Comparison of ENCODE assay signal across 1 mouse cellular context in the genomic region with DNA sequence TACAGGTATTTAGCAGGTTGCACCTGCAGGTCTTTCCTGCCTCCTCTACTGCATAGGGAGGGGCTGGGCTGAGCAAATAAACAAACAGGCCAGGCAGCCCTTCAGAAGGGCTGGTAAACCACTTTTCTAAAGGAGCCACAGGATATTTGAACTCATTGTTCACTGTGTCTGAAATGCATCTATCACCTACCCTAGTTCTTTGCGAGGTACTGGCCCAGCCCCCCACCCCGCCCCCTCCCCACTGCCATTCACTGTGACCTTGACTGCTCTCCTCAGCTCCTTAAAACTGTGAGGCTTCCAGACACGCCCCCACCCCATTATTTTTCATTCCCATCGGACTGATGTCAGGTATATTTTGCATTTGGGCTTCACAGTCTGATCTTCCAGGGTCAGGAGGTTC.
TF ChIP-seq lines count a peak whose summit lies in the region.

No protein-coding gene starts in this region.

TF ChIP-seq in CH12.LX, 34 proteins besides CTCF, POLR2A, EP300 and RAD21 (continued from another document):
- no peak for TF ChIP-seq MAFK (IDR thresholded peaks at IDR 0.05; ENCODE audit: insufficient replicate concordance, low read length)
- TF ChIP-seq ELF1 (IDR thresholded peaks at IDR 0.05; ENCODE audit: low read depth, low read length): no peak
- no peak for TF ChIP-seq SIN3A (IDR thresholded peaks at IDR 0.05; ENCODE audit: low read length)
- no peak for TF ChIP-seq TBP (conservative IDR thresholded peaks at IDR 0.05; ENCODE audit: low read depth, low read length)
- TF ChIP-seq JUN (IDR thresholded peaks at IDR 0.05; ENCODE audit: insufficient read depth, low read depth, low read length): no peak
- TF ChIP-seq POLR2AphosphoS2 (IDR thresholded peaks at IDR 0.05; ENCODE audit: low read depth, low read length): no peak
- TF ChIP-seq KAT2A (IDR thresholded peaks at IDR 0.05; ENCODE audit: insufficient replicate concordance, low read length): no peak
- no peak for TF ChIP-seq GABPA (IDR thresholded peaks at IDR 0.05; ENCODE audit: insufficient replicate concordance, low read depth, low read length)
- no peak for TF ChIP-seq E2F4 (IDR thresholded peaks at IDR 0.05; ENCODE audit: insufficient replicate concordance, low read depth, low read length)
- no peak for TF ChIP-seq ZNF384 (IDR thresholded peaks at IDR 0.05; ENCODE audit: low read depth, low read length)
- no peak for TF ChIP-seq MEF2A (IDR thresholded peaks at IDR 0.05; ENCODE audit: borderline replicate concordance, low read depth, low read length)
- no peak for TF ChIP-seq MYC (IDR thresholded peaks at IDR 0.05; ENCODE audit: low read depth, low read length)
- no peak for TF ChIP-seq MAX (IDR thresholded peaks at IDR 0.05; ENCODE audit: low read length)
